ENCODE assay signal across 15 mouse cellular contexts in genomic region chr12:43885596-43885995, GRCm38 (mm10).
"Had no signal": no experiment of that assay in that cellular context is flagged by ENCODE, and none has a peak within 500 bp of the region (broad histone marks: within the 10 kb centered on the region; RNA-seq: fewer than 3 reads in every experiment).

No protein-coding gene starts in this region.

- H3K9me3 ChIP-seq: midbrain, embryonic 13.5 days; neural tube, embryonic 15.5 days had no signal

- H3K27me3 ChIP-seq: midbrain, embryonic 13.5 days; neural tube, embryonic 15.5 days had no signal

- H3K27ac ChIP-seq: left cerebral cortex, adult 2 months; liver, embryonic 14.5 days; macrophage; midbrain, embryonic 13.5 days; neural tube, embryonic 15.5 days had no signal

- H3K9ac ChIP-seq: liver, embryonic 14.5 days; midbrain, embryonic 13.5 days; neural tube, embryonic 15.5 days had no signal

- H3K4me3 ChIP-seq: left cerebral cortex, adult 2 months; midbrain, embryonic 13.5 days; myocyte; neural tube, embryonic 15.5 days had no signal

- H3K4me1 ChIP-seq: midbrain, embryonic 13.5 days had no signal

- DNase-seq: kidney, adult 11 months; kidney, adult 9 months; kidney, postnatal 10 days; liver; lung, adult 2 months; lung, postnatal 10 days; right cerebral cortex, adult 18-20 months; right cerebral cortex, postnatal 25 days; thymus, postnatal 36 days had no signal

- H3K36me3 ChIP-seq: midbrain, embryonic 13.5 days; neural tube, embryonic 15.5 days had no signal

- H3K4me2 ChIP-seq: midbrain, embryonic 13.5 days; neural tube, embryonic 15.5 days had no signal

- ATAC-seq: midbrain, embryonic 13.5 days had no signal
